Mouse (Mus musculus): ENCODE measurements around the gene Aqp3. TPM values are rescaled to one million over a fixed set of nuclear protein-coding genes. Genes with fewer than 3 reads are reported as not detected.

The Aqp3 gene
- polyA plus RNA-seq (2014; fragmentation: Illumina TruSeq; extraction: RNeasy Lipid Tissue Mini Kit (QIAGEN cat#74804); ENCODE audit: low read depth, low replicate concordance) = not detected

GRCm38 (mm10) chr4:41097871-41098576 lies at the start of gene Aqp3:
Aqp3 (minus strand) TSS chr4:41098183.

GRCm38 (mm10) chr4:41135711-41136453 lies 37.9 kb upstream of the Aqp3 start, which contains the start of gene Ube2r2:
Ube2r2 (plus strand) TSS chr4:41135743.

GRCm38 (mm10) chr4:41124180-41124951 lies 26.4 kb upstream of the Aqp3 start, which contains the start of gene Nol6:
Nol6 (minus strand) TSS chr4:41124455.

GRCm38 (mm10) chr4:41047524-41048271 lies 50.3 kb downstream of the Aqp3 start, which contains the start of gene Aqp7:
Aqp7 (minus strand) TSS chr4:41048139.

Other genes starting within 250 kb of the Aqp3 start
- 85.7 TPM for gene B4galt1, start 244.2 kb downstream of the Aqp3 start, polyA plus RNA-seq (2014; fragmentation: Illumina TruSeq; extraction: RNeasy Lipid Tissue Mini Kit (QIAGEN cat#74804); ENCODE audit: low read depth, low replicate concordance)
- not detected for gene Spink4, start 178.1 kb downstream of the Aqp3 start, polyA plus RNA-seq (2014; fragmentation: Illumina TruSeq; extraction: RNeasy Lipid Tissue Mini Kit (QIAGEN cat#74804); ENCODE audit: low read depth, low replicate concordance)
- 638 TPM for gene Bag1, start 149.9 kb downstream of the Aqp3 start, polyA plus RNA-seq (2014; fragmentation: Illumina TruSeq; extraction: RNeasy Lipid Tissue Mini Kit (QIAGEN cat#74804); ENCODE audit: low read depth, low replicate concordance)
- gene Chmp5, start 149.8 kb downstream of the Aqp3 start, polyA plus RNA-seq (2014; fragmentation: Illumina TruSeq; extraction: RNeasy Lipid Tissue Mini Kit (QIAGEN cat#74804); ENCODE audit: low read depth, low replicate concordance) = 254 TPM
- gene Nfx1, start 127.3 kb downstream of the Aqp3 start, polyA plus RNA-seq (2014; fragmentation: Illumina TruSeq; extraction: RNeasy Lipid Tissue Mini Kit (QIAGEN cat#74804); ENCODE audit: low read depth, low replicate concordance) = 115 TPM
- gene Aqp7, start 50.0 kb downstream of the Aqp3 start, polyA plus RNA-seq (2014; fragmentation: Illumina TruSeq; extraction: RNeasy Lipid Tissue Mini Kit (QIAGEN cat#74804); ENCODE audit: low read depth, low replicate concordance) = 10.9 TPM
- 4.3 TPM for gene Nol6, start 26.3 kb upstream of the Aqp3 start, polyA plus RNA-seq (2014; fragmentation: Illumina TruSeq; extraction: RNeasy Lipid Tissue Mini Kit (QIAGEN cat#74804); ENCODE audit: low read depth, low replicate concordance)
- gene Ube2r2, start 37.6 kb upstream of the Aqp3 start, polyA plus RNA-seq (2014; fragmentation: Illumina TruSeq; extraction: RNeasy Lipid Tissue Mini Kit (QIAGEN cat#74804); ENCODE audit: low read depth, low replicate concordance) = 187 TPM
- gene Ubap2, start 177.0 kb upstream of the Aqp3 start, polyA plus RNA-seq (2014; fragmentation: Illumina TruSeq; extraction: RNeasy Lipid Tissue Mini Kit (QIAGEN cat#74804); ENCODE audit: low read depth, low replicate concordance) = 41.5 TPM
- gene Dcaf12, start 216.7 kb upstream of the Aqp3 start, polyA plus RNA-seq (2014; fragmentation: Illumina TruSeq; extraction: RNeasy Lipid Tissue Mini Kit (QIAGEN cat#74804); ENCODE audit: low read depth, low replicate concordance) = 41.8 TPM